Mouse (Mus musculus) E14TG2a.4 (cell line): Measurements from ENCODE around the gene Plb1.

Experiments
- H3K27me3 ChIP-seq: 2 replicates; pipeline ENCODE4 v1.6.1; 2014; ENCODE audit warnings: low read length, control low read depth; ENCODE audit not compliant: insufficient read depth
- H3K36me3 ChIP-seq: 2 replicates; pipeline ENCODE4 v1.6.1; 2014; ENCODE audit warnings: low read length, control low read depth; ENCODE audit not compliant: insufficient read depth
- H3K4me1 ChIP-seq: replicated peaks from 2 replicates; pipeline ENCODE4 v1.6.1; 2014; ENCODE audit warnings: low read depth, low read length, control low read depth
- H3K4me3 ChIP-seq: replicated peaks from 2 replicates; pipeline ENCODE4 v1.5.1; 2014; ENCODE audit warnings: mild to moderate bottlenecking, low read length
- H3K9me3 ChIP-seq: 2 replicates; pipeline ENCODE4 v1.6.1; 2014; ENCODE audit warnings: low read length, control low read depth
- CTCF ChIP-seq: conservative IDR thresholded peaks from 2 replicates; pipeline ENCODE4 v1.5.1; 2014; ENCODE audit warnings: low read length
- NANOG ChIP-seq: IDR thresholded peaks from 2 replicates; pipeline ENCODE4 v1.6.1; 2014; ENCODE audit warnings: borderline replicate concordance, low read length, mixed read lengths
- POU5F1 ChIP-seq: IDR thresholded peaks from 2 replicates; pipeline ENCODE4 v1.6.1; 2014; ENCODE audit warnings: low read length, borderline replicate concordance

Gene Plb1

GRCm38 (mm10) chr5:32322146-32322811 lies 89.8 kb downstream of the Plb1 start:
- no peaks in the 10 kb centered on the region for H3K36me3 ChIP-seq
- H3K9me3 ChIP-seq = no peaks in the 10 kb centered on the region
- TF ChIP-seq CTCF (peak; percentile 65), POU5F1 (no peak), NANOG (no peak)
- no peak overlapping the region for H3K4me3 ChIP-seq
- H3K27me3 ChIP-seq = no peaks in the 10 kb centered on the region
- H3K4me1 ChIP-seq = peaks cover 5% of the 10 kb centered on the region; the same call in 1 of the 2 replicates

DNA sequence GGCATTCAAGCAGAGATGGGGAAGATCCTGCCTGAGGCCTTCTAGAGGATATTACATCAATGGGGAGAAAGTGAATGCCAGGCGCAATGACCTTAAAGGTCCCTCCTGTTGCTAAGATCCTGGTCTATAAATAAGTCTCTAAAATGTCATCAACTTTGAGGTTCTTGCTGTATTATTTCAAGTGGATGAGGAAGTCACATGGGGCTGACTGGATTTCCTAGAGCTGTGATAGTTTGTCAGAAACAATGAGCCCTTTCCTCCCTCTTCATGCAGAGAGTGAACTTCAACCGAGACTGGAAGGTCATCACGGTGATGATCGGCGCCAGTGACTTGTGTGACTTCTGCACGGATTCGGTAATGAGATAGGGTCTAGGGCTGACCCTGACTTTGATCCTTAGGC lies 95.6 kb downstream of the Plb1 start:
- H3K4me3 ChIP-seq = no peak overlapping the region
- H3K27me3 ChIP-seq = peaks cover 13% of the 10 kb centered on the region
- no peaks in the 10 kb centered on the region for H3K4me1 ChIP-seq
- H3K36me3 ChIP-seq = no peaks in the 10 kb centered on the region
- H3K9me3 ChIP-seq = no peaks in the 10 kb centered on the region
- TF ChIP-seq NANOG (no peak), CTCF (no peak), POU5F1 (no peak)

- Histone ChIP-seq H3K36me3 (no peaks in the 10 kb centered on the region), H3K27me3 (peaks cover 19% of the 10 kb centered on the region), H3K4me3 (no peak overlapping the region), H3K9me3 (no peaks in the 10 kb centered on the region), H3K4me1 (peaks cover 17% of the 10 kb centered on the region)
- TF ChIP-seq NANOG = no peak
- no peak for TF ChIP-seq POU5F1
- no peak for TF ChIP-seq CTCF
Measured at GRCm38 (mm10) chr5:32332591-32332990, 100.1 kb downstream of the Plb1 start.

- H3K9me3 ChIP-seq = no peaks in the 10 kb centered on the region
- no peaks in the 10 kb centered on the region for H3K36me3 ChIP-seq
- peaks cover 36% of the 10 kb centered on the region for H3K4me1 ChIP-seq
- H3K4me3 ChIP-seq = peak overlapping the region; percentile 14; the same call in 1 of the 2 replicates
- TF ChIP-seq CTCF (no peak), POU5F1 (no peak), NANOG (no peak)
- peaks cover 15% of the 10 kb centered on the region for H3K27me3 ChIP-seq
Measured at GRCm38 (mm10) chr5:32335172-32335571, 102.7 kb downstream of the Plb1 start.

DNA sequence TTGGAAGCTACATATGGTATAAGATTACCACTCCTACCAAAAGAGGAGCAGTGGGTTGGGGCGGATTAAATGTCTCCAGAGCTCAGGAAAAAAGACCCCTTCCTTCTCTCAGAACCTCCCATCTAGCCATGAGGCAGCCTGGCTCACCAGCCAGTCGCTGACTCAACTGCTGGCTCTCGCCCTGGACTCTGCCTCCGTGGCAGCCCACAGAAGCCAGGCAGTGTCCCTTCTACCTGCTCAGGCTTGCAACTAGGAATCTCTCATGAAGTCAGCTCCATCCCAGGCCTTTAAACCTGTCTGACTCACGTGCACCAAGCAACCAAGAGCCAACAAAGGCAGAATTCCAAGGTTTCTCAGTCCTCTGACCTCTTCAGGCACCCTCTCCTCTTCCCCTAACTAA lies 103.6 kb downstream of the Plb1 start:
- peaks cover 36% of the 10 kb centered on the region for H3K4me1 ChIP-seq
- H3K4me3 ChIP-seq = no peak overlapping the region
- no peaks in the 10 kb centered on the region for H3K9me3 ChIP-seq
- no peak for TF ChIP-seq CTCF
- no peak for TF ChIP-seq NANOG
- no peak for TF ChIP-seq POU5F1
- peaks cover 15% of the 10 kb centered on the region for H3K27me3 ChIP-seq
- no peaks in the 10 kb centered on the region for H3K36me3 ChIP-seq

DNA sequence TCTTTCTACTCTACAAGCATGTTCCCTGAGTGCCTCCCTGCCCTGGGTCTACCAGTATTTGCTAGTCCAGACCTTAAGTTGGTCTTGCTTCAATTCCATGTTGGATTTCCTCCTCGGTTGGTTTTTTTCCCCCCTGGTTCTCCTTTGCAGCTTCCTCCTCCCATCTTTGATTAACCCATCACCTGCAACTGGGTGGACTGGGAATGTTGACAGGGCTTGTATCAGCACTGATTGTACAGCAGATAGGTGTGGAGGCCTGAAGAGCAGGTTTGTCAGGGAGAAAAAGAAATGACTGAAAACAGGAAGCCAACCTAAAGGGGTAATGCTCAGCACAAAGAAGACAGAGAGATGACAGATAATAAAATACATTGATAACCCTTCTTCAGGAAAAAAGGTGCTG lies 104.8 kb downstream of the Plb1 start:
- no peak for TF ChIP-seq NANOG
- TF ChIP-seq CTCF = no peak
- TF ChIP-seq POU5F1 = no peak
- no peaks in the 10 kb centered on the region for H3K36me3 ChIP-seq
- H3K9me3 ChIP-seq = no peaks in the 10 kb centered on the region
- H3K4me1 ChIP-seq = peaks cover 36% of the 10 kb centered on the region
- H3K4me3 ChIP-seq = no peak overlapping the region
- peaks cover 8% of the 10 kb centered on the region for H3K27me3 ChIP-seq

GRCm38 (mm10) chr5:32338339-32338738 lies 105.8 kb downstream of the Plb1 start:
- Histone ChIP-seq H3K9me3 (no peaks in the 10 kb centered on the region; the same call in 1 of the 2 replicates), H3K4me1 (peaks cover 36% of the 10 kb centered on the region), H3K27me3 (peaks cover 6% of the 10 kb centered on the region; the same call in 1 of the 2 replicates), H3K4me3 (no peak overlapping the region), H3K36me3 (no peaks in the 10 kb centered on the region)
- TF ChIP-seq NANOG (no peak), CTCF (peak; percentile 11; the same call in 1 of the 2 replicates), POU5F1 (no peak)

- H3K9me3 ChIP-seq = no peaks in the 10 kb centered on the region; the same call in 1 of the 2 replicates
- H3K4me3 ChIP-seq = no peak overlapping the region
- peaks cover 4% of the 10 kb centered on the region; the same call in 1 of the 2 replicates for H3K27me3 ChIP-seq
- no peaks in the 10 kb centered on the region for H3K36me3 ChIP-seq
- TF ChIP-seq NANOG (no peak), CTCF (no peak), POU5F1 (no peak)
- peaks cover 37% of the 10 kb centered on the region for H3K4me1 ChIP-seq
Measured at GRCm38 (mm10) chr5:32338766-32339165, 106.3 kb downstream of the Plb1 start.

- Histone ChIP-seq H3K36me3 (no peaks in the 10 kb centered on the region), H3K4me1 (peaks cover 37% of the 10 kb centered on the region), H3K27me3 (no peaks in the 10 kb centered on the region; the same call in 1 of the 2 replicates), H3K9me3 (no peaks in the 10 kb centered on the region; the same call in 1 of the 2 replicates), H3K4me3 (no peak overlapping the region)
- TF ChIP-seq NANOG (no peak), POU5F1 (no peak), CTCF (no peak)
Measured at GRCm38 (mm10) chr5:32340246-32340645, 107.7 kb downstream of the Plb1 start.
